Mouse (Mus musculus): ENCODE measurements around the gene Pgs1. TPM values are rescaled to one million over a fixed set of nuclear protein-coding genes. Genes with fewer than 3 reads are reported as not detected.

The Pgs1 gene
- total and polyA plus RNA-seq, 2 experiments from 2014 or later = 57.2 to 85.0 TPM

DNA sequence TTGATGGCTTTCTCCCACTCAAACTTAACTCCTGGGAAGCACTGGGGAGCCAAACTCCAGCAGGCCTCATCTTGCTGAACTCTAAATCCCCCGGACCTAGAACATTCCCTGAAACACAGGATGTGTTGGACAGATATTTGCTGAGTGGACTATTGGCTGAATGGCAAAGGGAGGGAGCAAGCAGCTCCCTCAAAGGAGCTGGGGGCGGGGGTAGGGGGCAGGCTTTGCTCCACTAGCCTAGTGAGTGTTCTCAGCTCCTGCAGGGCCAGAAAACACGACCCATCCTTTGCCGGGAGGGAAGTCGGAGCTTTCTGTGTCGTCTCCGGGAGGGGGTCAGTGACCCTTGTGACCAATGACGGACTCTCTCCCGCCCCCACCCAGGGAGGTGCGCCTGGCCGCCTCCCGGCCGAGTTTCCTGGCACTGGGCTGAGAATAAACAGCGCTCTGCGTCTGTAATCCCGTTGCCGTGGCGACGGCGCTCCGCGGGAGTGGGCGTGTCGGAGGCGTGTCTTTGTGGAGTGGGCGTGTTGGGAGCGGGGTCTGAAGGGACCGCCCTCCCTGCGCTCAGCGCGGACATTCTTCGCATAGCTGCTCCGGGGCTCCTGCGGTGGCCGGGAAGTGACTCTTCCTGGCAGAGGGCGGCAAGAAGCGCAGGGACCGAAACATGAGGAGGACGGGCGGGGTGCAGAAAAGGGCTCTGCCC is 22.9 kb upstream of the Pgs1 start:
- Histone ChIP-seq H3K27ac (peak overlapping the region; percentile 59), H3K9ac (replicated peaks; ENCODE audit: low read length) (peak overlapping the region; percentile 28), H3K36me3 (ENCODE audit: insufficient read depth, low read length) (no peaks in the 10 kb centered on the region), H3K27me3 (ENCODE audit: insufficient read depth, low read length) (no peaks in the 10 kb centered on the region), H3K4me1 (ENCODE audit: insufficient read depth, low read length) (peaks cover 22% of the 10 kb centered on the region), H3K4me2 (ENCODE audit: low read depth, low read length) (peak overlapping the region; percentile 69), H3K4me3 (ENCODE audit: low read length) (peak overlapping the region; percentile 26), H3K9me3 (ENCODE audit: low read length) (no peaks in the 10 kb centered on the region)
- peak; percentile 21; the same call in 1 of the 2 replicates for TF ChIP-seq CTCF (IDR thresholded peaks at IDR 0.05; ENCODE audit: low read depth)
- DNase-seq (ENCODE audit: low spot score) = peak; percentile 96
- 1% methylated on average over 40 of the region's 40 CpGs for WGBS
- ATAC-seq = peak; percentile 94

- no peak for ATAC-seq
- WGBS = 4% methylated on average over 9 of the region's 9 CpGs
- no peak for TF ChIP-seq CTCF (IDR thresholded peaks at IDR 0.05; ENCODE audit: low read depth)
- Histone ChIP-seq H3K9me3 (ENCODE audit: low read length) (no peaks in the 10 kb centered on the region), H3K9ac (replicated peaks; ENCODE audit: low read length) (peak overlapping the region; percentile 28), H3K27me3 (ENCODE audit: insufficient read depth, low read length) (no peaks in the 10 kb centered on the region), H3K27ac (peak overlapping the region; percentile 22; the same call in 1 of the 2 replicates), H3K4me3 (ENCODE audit: low read length) (peak overlapping the region; percentile 26), H3K4me1 (ENCODE audit: insufficient read depth, low read length) (peaks cover 22% of the 10 kb centered on the region), H3K36me3 (ENCODE audit: insufficient read depth, low read length) (no peaks in the 10 kb centered on the region), H3K4me2 (ENCODE audit: low read depth, low read length) (peak overlapping the region; percentile 69)
- DNase-seq (ENCODE audit: low spot score) = no peak
These were observed 22.2 kb upstream of the Pgs1 start for GRCm38 (mm10) chr11:117963872-117964271.

DNA sequence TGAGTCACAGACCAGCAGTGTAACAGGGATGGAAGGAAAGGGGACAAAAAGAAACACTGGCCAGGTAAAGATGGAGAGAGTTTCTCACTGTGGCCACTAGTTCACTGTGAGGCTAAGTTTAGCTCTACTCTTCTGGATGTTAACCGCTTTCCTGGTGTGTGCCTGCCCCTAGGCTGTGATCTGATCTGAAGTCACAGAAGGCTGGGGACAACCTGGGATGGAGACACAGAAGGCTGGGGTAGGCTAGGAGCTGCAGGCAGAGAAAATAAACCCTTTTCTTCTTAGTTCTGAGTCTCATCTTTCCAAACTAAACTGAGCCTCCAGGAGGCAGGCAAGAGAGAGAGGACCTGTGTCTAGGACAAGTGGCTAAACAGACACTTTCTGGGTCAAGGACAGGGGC is 21.8 kb upstream of the Pgs1 start:
- ATAC-seq (no peak), DNase-seq (ENCODE audit: low spot score) (no peak)
- no peak overlapping the region for H3K4me2 ChIP-seq (ENCODE audit: low read depth, low read length)
- H3K4me3 ChIP-seq (ENCODE audit: low read length) = no peak overlapping the region
- H3K9me3 ChIP-seq (ENCODE audit: low read length) = no peaks in the 10 kb centered on the region
- H3K36me3 ChIP-seq (ENCODE audit: insufficient read depth, low read length) = no peaks in the 10 kb centered on the region
- peaks cover 22% of the 10 kb centered on the region for H3K4me1 ChIP-seq (ENCODE audit: insufficient read depth, low read length)
- WGBS = 41% methylated on average over 1 of the region's 1 CpGs
- H3K27me3 ChIP-seq (ENCODE audit: insufficient read depth, low read length) = no peaks in the 10 kb centered on the region
- TF ChIP-seq CTCF (IDR thresholded peaks at IDR 0.05; ENCODE audit: low read depth) = no peak
- H3K9ac ChIP-seq (replicated peaks; ENCODE audit: low read length) = no peak overlapping the region
- H3K27ac ChIP-seq = peak overlapping the region; percentile 22; the same call in 1 of the 2 replicates

GRCm38 (mm10) chr11:117965052-117965451 is 21.0 kb upstream of the Pgs1 start:
- no peak for TF ChIP-seq CTCF (IDR thresholded peaks at IDR 0.05; ENCODE audit: low read depth)
- no peaks in the 10 kb centered on the region for H3K27me3 ChIP-seq (ENCODE audit: insufficient read depth, low read length)
- no peak overlapping the region for H3K27ac ChIP-seq
- peaks cover 26% of the 10 kb centered on the region for H3K4me1 ChIP-seq (ENCODE audit: insufficient read depth, low read length)
- DNase-seq (ENCODE audit: low spot score) (no peak), ATAC-seq (no peak)
- no peaks in the 10 kb centered on the region for H3K9me3 ChIP-seq (ENCODE audit: low read length)
- no peak overlapping the region for H3K9ac ChIP-seq (replicated peaks; ENCODE audit: low read length)
- 40% methylated on average over 7 of the region's 7 CpGs for WGBS
- no peaks in the 10 kb centered on the region for H3K36me3 ChIP-seq (ENCODE audit: insufficient read depth, low read length)
- H3K4me2 ChIP-seq (ENCODE audit: low read depth, low read length) = no peak overlapping the region
- H3K4me3 ChIP-seq (ENCODE audit: low read length) = no peak overlapping the region

DNA sequence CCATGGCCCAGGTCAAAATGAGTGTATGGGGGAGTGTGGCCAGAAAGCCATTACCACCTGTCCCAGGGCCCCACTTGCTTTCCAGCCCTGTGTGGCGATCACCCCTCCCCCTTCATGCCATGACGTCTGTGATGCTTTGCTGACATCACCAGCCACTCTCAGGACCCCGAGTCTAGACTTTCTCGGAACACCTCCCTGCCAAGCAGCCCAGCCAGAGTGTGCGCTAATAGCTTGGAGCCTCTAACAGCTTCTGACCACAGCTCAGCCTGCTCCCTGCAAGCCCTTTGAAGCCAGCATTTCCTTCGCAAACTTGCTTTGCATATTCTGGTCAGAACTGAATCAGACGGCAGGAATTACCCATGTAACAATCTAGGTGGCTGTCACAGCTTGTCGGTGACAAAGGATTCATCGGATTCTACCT is 20.5 kb upstream of the Pgs1 start:
- 23% methylated on average over 9 of the region's 9 CpGs for WGBS
- peaks cover 26% of the 10 kb centered on the region for H3K4me1 ChIP-seq (ENCODE audit: insufficient read depth, low read length)
- no peaks in the 10 kb centered on the region for H3K27me3 ChIP-seq (ENCODE audit: insufficient read depth, low read length)
- no peaks in the 10 kb centered on the region for H3K9me3 ChIP-seq (ENCODE audit: low read length)
- TF ChIP-seq CTCF (IDR thresholded peaks at IDR 0.05; ENCODE audit: low read depth) = no peak
- no peak overlapping the region for H3K27ac ChIP-seq
- ATAC-seq (no peak), DNase-seq (ENCODE audit: low spot score) (no peak)
- H3K4me3 ChIP-seq (ENCODE audit: low read length) = no peak overlapping the region
- no peak overlapping the region for H3K4me2 ChIP-seq (ENCODE audit: low read depth, low read length)
- no peaks in the 10 kb centered on the region for H3K36me3 ChIP-seq (ENCODE audit: insufficient read depth, low read length)
- no peak overlapping the region; the same call in 1 of the 2 replicates for H3K9ac ChIP-seq (replicated peaks; ENCODE audit: low read length)

DNA sequence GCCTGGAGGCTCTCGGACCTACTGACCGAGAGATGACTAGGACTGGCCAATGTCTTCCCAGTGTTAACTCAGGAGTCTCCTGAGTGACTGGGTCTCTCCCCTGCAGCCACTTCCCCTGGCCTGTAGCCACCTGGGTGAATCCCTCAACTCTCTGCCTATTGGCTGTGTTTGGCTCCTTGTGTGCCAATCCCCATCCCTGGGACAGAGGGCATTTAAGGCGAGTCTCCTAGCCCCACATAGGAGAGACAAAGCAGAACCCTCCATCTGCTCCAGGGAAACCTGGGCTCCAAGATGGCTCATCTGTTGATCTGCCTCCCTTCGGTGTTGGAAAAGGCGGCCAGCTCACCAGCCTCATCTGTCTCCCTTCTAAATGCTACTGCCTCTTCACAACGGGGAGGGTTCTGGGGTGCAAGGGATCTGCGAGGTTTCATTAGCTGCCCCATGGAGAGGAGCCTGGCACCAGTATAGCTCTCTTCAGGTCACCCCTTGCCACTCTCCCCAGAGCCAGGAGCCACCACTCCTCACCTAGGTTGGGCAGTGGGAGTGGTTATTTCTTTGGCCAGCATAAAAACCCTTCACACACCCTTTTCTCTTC is 19.5 kb upstream of the Pgs1 start:
- Histone ChIP-seq H3K27ac (no peak overlapping the region), H3K4me2 (ENCODE audit: low read depth, low read length) (peak overlapping the region; percentile 91), H3K9me3 (ENCODE audit: low read length) (no peaks in the 10 kb centered on the region), H3K9ac (replicated peaks; ENCODE audit: low read length) (no peak overlapping the region), H3K27me3 (ENCODE audit: insufficient read depth, low read length) (no peaks in the 10 kb centered on the region), H3K4me1 (ENCODE audit: insufficient read depth, low read length) (peaks cover 26% of the 10 kb centered on the region), H3K4me3 (ENCODE audit: low read length) (peak overlapping the region; percentile 53), H3K36me3 (ENCODE audit: insufficient read depth, low read length) (no peaks in the 10 kb centered on the region)
- ATAC-seq (no peak), DNase-seq (ENCODE audit: low spot score) (peak; percentile 46)
- TF ChIP-seq CTCF (IDR thresholded peaks at IDR 0.05; ENCODE audit: low read depth) = no peak
- WGBS = 39% methylated on average over 7 of the region's 7 CpGs

Measured in hindbrain, postnatal 0 days (tissue).